Mouse (Mus musculus): ENCODE measurements around the gene Samd15.

The Samd15 gene

GRCm38 (mm10) chr12:87230379-87230895, 30.9 kb downstream of the Samd15 start:
- DNase-seq (ENCODE audit: low spot score) = no peak

- DNase-seq (ENCODE audit: low spot score) = no peak
These were observed 37.5 kb downstream of the Samd15 start for GRCm38 (mm10) chr12:87236882-87237483.

- no peak for DNase-seq (ENCODE audit: low spot score)
These were observed 39.1 kb downstream of the Samd15 start, which contains the start of gene Noxred1 for GRCm38 (mm10) chr12:87238632-87239031. TSS of gene Noxred1 (minus strand) at chr12:87238732.

GRCm38 (mm10) chr12:87250161-87250560, 50.6 kb downstream of the Samd15 start:
- DNase-seq (ENCODE audit: low spot score) = no peak

GRCm38 (mm10) chr12:87253878-87254277, 54.4 kb downstream of the Samd15 start:
- DNase-seq (ENCODE audit: low spot score) = no peak

- no peak for DNase-seq (ENCODE audit: low spot score)
These were observed 57.1 kb downstream of the Samd15 start for GRCm38 (mm10) chr12:87256629-87257028.

- DNase-seq (ENCODE audit: low spot score) = no peak
These were observed 61.0 kb downstream of the Samd15 start for GRCm38 (mm10) chr12:87260562-87260961.

Measured in c-Kit-positive CD71-positive TER-119-positive erythroid progenitor cells, embryonic 14.5 days (primary cell).